Mouse (Mus musculus) MEL (cell line): ENCODE results near the gene Ints4. TPM values are rescaled to one million over a fixed set of nuclear protein-coding genes. Genes with fewer than 3 reads are reported as not detected.
"Not testable (repeated sequence)": the region's sequence is repeated elsewhere in the genome, so short reads cannot be mapped to it uniquely, and the experiment has no call there.

Source experiments
- DNase-seq: peaks from one replicate; pipeline ENCODE4 v3.0.0; 2011; ENCODE audit warnings: low read depth, low spot score
- H3K27ac ChIP-seq: 2 replicates; pipeline ENCODE4 v1.5.1; 2012; ENCODE audit warnings: low read depth, mild to moderate bottlenecking, control low read depth, low read length, moderate library complexity; ENCODE audit not compliant: control insufficient read depth
- H3K27me3 ChIP-seq, 2 experiments: fragments of 150-350 bp in 1 of 2; sonication (generic) in 1 of 2; 2 replicates each; pipeline ENCODE4 v1.6.1; 2012; ENCODE audit warnings: low read length in 2 of 2, mild to moderate bottlenecking in 2 of 2, improper control_type of control experiment in 1 of 2, moderate library complexity in 1 of 2; ENCODE audit not compliant: insufficient read depth in 2 of 2, control insufficient read depth in 1 of 2
- H3K36me3 ChIP-seq, 2 experiments: 2 replicates each; pipeline ENCODE4 v1.6.1; 2012 to 2014; ENCODE audit warnings: low read length in 2 of 2, improper control_type of control experiment in 1 of 2, inconsistent platforms in 1 of 2, mild to moderate bottlenecking in 1 of 2; ENCODE audit not compliant: insufficient read depth in 2 of 2, control insufficient read depth in 1 of 2
- H3K4me1 ChIP-seq, 2 experiments: fragments of 150-350 bp in 1 of 2; sonication (generic) in 1 of 2; 2 replicates each; pipeline ENCODE4 v1.6.1; 2012; ENCODE audit warnings: low read length in 2 of 2, improper control_type of control experiment in 1 of 2, mild to moderate bottlenecking in 1 of 2; ENCODE audit not compliant: insufficient read depth in 2 of 2, control insufficient read depth in 1 of 2
- H3K4me3 ChIP-seq, 2 experiments: fragments of 150-350 bp in 1 of 2; sonication (generic) in 1 of 2; 2 replicates each; pipeline ENCODE4 v1.5.1; 2012; ENCODE audit warnings: low read depth in 2 of 2, low read length in 2 of 2, mild to moderate bottlenecking in 2 of 2, moderate library complexity in 2 of 2, control low read depth in 1 of 2, improper control_type of control experiment in 1 of 2; ENCODE audit not compliant: control insufficient read depth in 1 of 2, insufficient read depth in 1 of 2
- H3K79me2 ChIP-seq: 2 replicates; pipeline ENCODE4 v1.6.1; 2012; ENCODE audit warnings: mild to moderate bottlenecking, low read length, moderate library complexity; ENCODE audit not compliant: control insufficient read depth, poor library complexity, insufficient read depth
- H3K9ac ChIP-seq: 2 replicates; pipeline ENCODE4 v1.6.1; 2012; ENCODE audit warnings: low read depth, mild to moderate bottlenecking, control low read depth, low read length, moderate library complexity; ENCODE audit not compliant: control insufficient read depth, poor library complexity, severe bottlenecking
- H3K9me3 ChIP-seq: fragments of 150-350 bp; sonication (generic); replicated peaks from 2 replicates; pipeline ENCODE4 v1.6.1; 2012; ENCODE audit warnings: mild to moderate bottlenecking, low read length, improper control_type of control experiment, moderate library complexity; ENCODE audit not compliant: insufficient read depth
- BHLHE40 ChIP-seq: IDR thresholded peaks from 2 replicates; pipeline ENCODE4 v1.6.1; 2012; ENCODE audit warnings: low read depth, mild to moderate bottlenecking, inconsistent platforms, low read length, improper control_type of control experiment, borderline replicate concordance
- CHD1 ChIP-seq: IDR thresholded peaks from 2 replicates; pipeline ENCODE4 v1.6.1; 2012; ENCODE audit warnings: low read depth, mild to moderate bottlenecking, inconsistent platforms, low read length, improper control_type of control experiment
- CTCF ChIP-seq, 3 experiments: IDR thresholded peaks in 2 of 3; conservative IDR thresholded peaks in 1 of 3; 2 replicates each; pipeline ENCODE4 v1.5.1; 2011 to 2012; ENCODE audit warnings: low read length in 3 of 3, low read depth in 2 of 3, mild to moderate bottlenecking in 2 of 3, improper control_type of control experiment in 1 of 3, inconsistent platforms in 1 of 3, mixed read lengths in 1 of 3, moderate library complexity in 1 of 3; ENCODE audit not compliant: control insufficient read depth in 1 of 3, insufficient read depth in 1 of 3, poor library complexity in 1 of 3, severe bottlenecking in 1 of 3
- GATA1 ChIP-seq: IDR thresholded peaks from 2 replicates; pipeline ENCODE4 v1.6.1; 2011; ENCODE audit warnings: low read depth, low read length, improper control_type of control experiment
- HCFC1 ChIP-seq: IDR thresholded peaks from 2 replicates; pipeline ENCODE4 v1.6.1; 2012; ENCODE audit warnings: low read depth, mild to moderate bottlenecking, inconsistent platforms, low read length, improper control_type of control experiment, moderate library complexity
- MYB ChIP-seq: IDR thresholded peaks from 2 replicates; pipeline ENCODE4 v1.6.1; 2011; ENCODE audit warnings: mild to moderate bottlenecking, low read depth, low read length, improper control_type of control experiment
- MYC ChIP-seq: IDR thresholded peaks from 2 replicates; pipeline ENCODE4 v1.6.1; 2011; ENCODE audit warnings: low read depth, mild to moderate bottlenecking, low read length, improper control_type of control experiment, moderate library complexity
- POLR2A ChIP-seq, 2 experiments: IDR thresholded peaks; 2 replicates each; pipeline ENCODE4 v1.6.1; 2011 to 2012; ENCODE audit warnings: low read length in 2 of 2, mild to moderate bottlenecking in 2 of 2, control low read depth in 1 of 2, improper control_type of control experiment in 1 of 2, low read depth in 1 of 2, moderate library complexity in 1 of 2; ENCODE audit not compliant: control insufficient read depth in 1 of 2, insufficient read depth in 1 of 2, poor library complexity in 1 of 2
- POLR2AphosphoS2 ChIP-seq: IDR thresholded peaks from 2 replicates; pipeline ENCODE4 v1.6.1; 2011; ENCODE audit warnings: low read length, improper control_type of control experiment
- RCOR1 ChIP-seq: IDR thresholded peaks from 2 replicates; pipeline ENCODE4 v1.6.1; 2012; ENCODE audit warnings: low read depth, mild to moderate bottlenecking, inconsistent platforms, low read length, improper control_type of control experiment
- TCF12 ChIP-seq: IDR thresholded peaks from 2 replicates; pipeline ENCODE4 v1.6.1; 2014; ENCODE audit warnings: low read depth, mild to moderate bottlenecking, inconsistent platforms, low read length, improper control_type of control experiment, moderate library complexity
- UBTF ChIP-seq: IDR thresholded peaks from 2 replicates; pipeline ENCODE4 v1.6.1; 2012; ENCODE audit warnings: low read depth, mild to moderate bottlenecking, inconsistent platforms, low read length, improper control_type of control experiment, moderate library complexity, borderline replicate concordance; ENCODE audit not compliant: insufficient read depth
- USF2 ChIP-seq, 2 experiments: IDR thresholded peaks; 2 replicates each; pipeline ENCODE4 v1.6.1; 2011 to 2012; ENCODE audit warnings: improper control_type of control experiment in 2 of 2, low read length in 2 of 2, borderline replicate concordance in 1 of 2, inconsistent platforms in 1 of 2, low read depth in 1 of 2, mild to moderate bottlenecking in 1 of 2; ENCODE audit not compliant: insufficient read depth in 1 of 2
- ZNF384 ChIP-seq: IDR thresholded peaks from 2 replicates; pipeline ENCODE4 v1.6.1; 2012; ENCODE audit warnings: low read depth, mild to moderate bottlenecking, inconsistent platforms, low read length, improper control_type of control experiment
- polyA plus RNA-seq, 2 experiments: library from polyadenylated mRNA; stranded (reverse) in 1 of 2; unstranded in 1 of 2; fragments of >175 nt in 1 of 2; fragments of >200 nt in 1 of 2; gene quantifications; 2 replicates each; pipeline versions ENCODE4 v1.2.1 to v1.2.4; 2012; ENCODE audit warnings: low replicate concordance in 2 of 2, low read depth in 1 of 2; ENCODE audit not compliant: insufficient read length in 2 of 2, insufficient read depth in 1 of 2, missing spikeins in 1 of 2
- total RNA-seq: library from RNA; depleted of rRNA; stranded (reverse); fragments of 300-350 nt; gene quantifications from 2 replicates; pipeline ENCODE4 v1.2.3, GENCODE M21; 2012

Ints4 gene
- total and polyA plus RNA-seq, 3 experiments = 53.7 to 73.9 TPM; not detected in 1

DNA sequence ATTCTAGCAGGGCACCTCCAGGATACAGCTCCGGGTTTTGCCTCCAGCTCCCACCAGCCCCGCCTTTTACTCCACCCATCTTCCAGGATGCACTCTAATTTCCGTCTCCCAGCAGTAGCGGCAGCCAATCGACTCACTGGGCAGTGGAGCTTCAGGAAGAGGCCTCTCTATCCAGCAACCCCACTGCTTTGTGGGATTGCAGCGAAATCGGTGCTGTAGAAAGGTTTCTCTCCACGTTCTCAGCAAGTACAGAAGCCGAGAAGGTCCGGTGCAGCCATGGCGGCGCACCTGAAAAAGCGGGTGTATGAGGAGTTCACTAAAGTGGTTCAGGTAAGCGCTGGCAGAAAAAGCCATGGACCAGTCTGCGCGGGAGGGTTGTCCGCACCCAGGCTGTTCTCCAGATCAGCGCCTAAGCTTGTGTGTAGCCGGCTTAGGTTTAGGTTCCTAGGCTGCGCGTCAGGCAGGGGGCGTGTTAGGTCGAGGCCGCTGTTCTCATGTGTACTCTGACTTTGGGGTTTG is at the start of gene Ints4 (continued):
- TF ChIP-seq HCFC1 (peak; percentile 96), MYC (peak; percentile 59; the same call in 1 of the 2 replicates), POLR2A (IDR thresholded peaks at IDR 0.05; ENCODE audit: control insufficient read depth in 1 of 2, insufficient read depth in 1 of 2, low read depth in 1 of 2, low read length in 2 of 2, poor library complexity in 1 of 2) (peak; percentile 47 to 83; a peak in 3 of 4 replicates)

DNA sequence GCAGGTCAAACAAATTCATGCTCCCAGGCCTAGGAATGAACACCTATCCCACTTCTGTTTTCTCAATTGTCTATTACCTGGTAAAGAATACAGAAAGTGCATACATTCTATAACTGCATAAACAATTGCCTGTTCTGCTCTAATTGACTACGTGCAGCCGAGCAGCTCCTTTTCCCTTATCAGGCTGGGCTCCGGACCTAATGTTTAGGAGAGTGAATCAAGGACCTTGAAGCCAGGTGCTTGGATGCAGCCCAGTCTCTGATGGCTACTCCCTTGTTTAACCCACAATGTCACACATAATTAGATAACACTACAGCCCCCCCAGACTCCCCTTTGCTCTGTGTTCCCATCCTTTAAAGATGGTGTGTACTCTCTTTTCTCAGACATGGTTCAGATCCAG is 47.2 kb upstream of the Ints4 start:
- not testable (repeated sequence) for H3K36me3 ChIP-seq, H3K79me2 ChIP-seq, H3K27ac ChIP-seq, H3K4me3 ChIP-seq, H3K9ac ChIP-seq, H3K9me3 ChIP-seq, H3K4me1 ChIP-seq, DNase-seq, H3K27me3 ChIP-seq

DNA sequence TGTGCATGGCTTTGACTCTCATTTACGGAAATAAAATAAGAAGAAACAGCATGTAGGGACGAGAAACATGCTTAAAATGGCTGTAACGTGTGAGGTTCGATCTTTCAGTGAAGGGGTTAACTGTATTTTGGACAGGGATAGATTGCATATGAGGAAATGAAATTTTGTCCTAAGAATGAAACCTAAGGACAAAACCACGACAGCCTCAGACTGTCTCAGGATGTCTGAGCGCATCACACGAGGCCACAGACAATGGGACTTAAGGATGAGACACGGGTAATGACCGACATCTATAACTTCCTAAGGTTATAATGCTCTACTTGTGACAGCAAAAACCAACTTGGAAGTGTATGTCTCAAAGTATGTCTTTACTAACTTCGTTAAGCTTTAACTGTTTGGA is 46.2 kb upstream of the Ints4 start:
- Histone ChIP-seq H3K4me3 (no peak overlapping the region), H3K79me2 (no peaks in the 10 kb centered on the region), H3K4me1 (no peaks in the 10 kb centered on the region; a peak in 2 of 4 replicates), H3K9me3 (no peaks in the 10 kb centered on the region), H3K27ac (no peak overlapping the region), H3K27me3 (no peaks in the 10 kb centered on the region; a peak in 2 of 4 replicates), H3K9ac (no peak overlapping the region), H3K36me3 (no peaks in the 10 kb centered on the region)
- DNase-seq = no peak
- TF ChIP-seq TCF12 (no peak), BHLHE40 (no peak), POLR2AphosphoS2 (no peak), CTCF (IDR thresholded peaks at IDR 0.05 in 2 of 3, conservative IDR thresholded peaks at IDR 0.05 in 1 of 3; ENCODE audit: control insufficient read depth in 1 of 3, insufficient read depth in 1 of 3, low read depth in 2 of 3, low read length in 3 of 3, poor library complexity in 1 of 3, severe bottlenecking in 1 of 3) (no peak), MYB (no peak), ZNF384 (no peak), RCOR1 (no peak), CHD1 (no peak), UBTF (no peak), HCFC1 (no peak), GATA1 (no peak), USF2 (IDR thresholded peaks at IDR 0.05; ENCODE audit: borderline replicate concordance in 1 of 2, insufficient read depth in 1 of 2, low read depth in 1 of 2, low read length in 2 of 2) (no peak)
